Mouse (Mus musculus): ENCODE data around the gene Stk35. TPM values are rescaled to one million over a fixed set of nuclear protein-coding genes. Genes with fewer than 3 reads are reported as not detected.
A peak's percentile ranks its signal among the peaks of the same experiment; 100 is the strongest.

The Stk35 gene
- polyA plus RNA-seq, 1 experiment from 2014 or later = 7.2 TPM

- Histone ChIP-seq H3K27ac (no peak overlapping the region), H3K27me3 (ENCODE audit: insufficient read depth, low read length) (no peaks in the 10 kb centered on the region), H3K9ac (ENCODE audit: low read depth, low read length) (no peak overlapping the region), H3K36me3 (ENCODE audit: insufficient read depth, low read length) (no peaks in the 10 kb centered on the region), H3K4me1 (replicated peaks; ENCODE audit: insufficient read depth, low read length) (no peaks in the 10 kb centered on the region), H3K4me2 (ENCODE audit: low read length) (no peak overlapping the region), H3K9me3 (replicated peaks; ENCODE audit: low read length) (no peaks in the 10 kb centered on the region), H3K4me3 (replicated peaks; ENCODE audit: low read depth, low read length) (no peak overlapping the region)
- DNase-seq (ENCODE audit: low spot score) (peak; percentile 48), ATAC-seq (replicated peaks; ENCODE audit: low FRiP score, low read depth) (peak; percentile 21; the same call in 1 of the 2 replicates)
- peak; percentile 76 for TF ChIP-seq CTCF (IDR thresholded peaks at IDR 0.05; ENCODE audit: low read depth)
- 32% methylated on average over 3 of the region's 3 CpGs for WGBS
Observed at GRCm38 (mm10) chr2:129879817-129880216, 79.5 kb downstream of the Stk35 start.

DNA sequence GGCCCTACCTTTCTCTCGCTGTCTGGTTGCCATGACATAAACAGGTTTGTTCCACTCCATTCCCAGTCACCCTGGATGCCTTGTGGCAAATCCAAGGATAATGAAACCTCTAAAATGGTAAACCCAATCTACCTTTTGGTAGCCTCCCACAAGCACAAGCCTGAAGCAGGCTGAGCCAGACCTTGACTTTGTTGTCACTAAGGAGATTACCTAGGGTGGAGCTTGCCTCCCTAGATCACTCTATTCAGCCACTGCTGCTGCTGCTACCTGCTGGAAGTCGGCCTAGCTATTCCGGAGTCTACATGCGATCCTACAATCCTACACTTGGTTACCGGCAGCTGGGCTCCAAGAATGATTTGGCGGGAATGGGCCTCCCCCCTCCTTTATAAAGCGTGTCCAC lies 79.9 kb downstream of the Stk35 start:
- H3K27me3 ChIP-seq (ENCODE audit: insufficient read depth, low read length) = no peaks in the 10 kb centered on the region
- ATAC-seq (replicated peaks; ENCODE audit: low FRiP score, low read depth) (no peak), DNase-seq (ENCODE audit: low spot score) (no peak)
- no peak overlapping the region for H3K27ac ChIP-seq
- H3K9ac ChIP-seq (ENCODE audit: low read depth, low read length) = no peak overlapping the region
- TF ChIP-seq CTCF (IDR thresholded peaks at IDR 0.05; ENCODE audit: low read depth) = no peak
- H3K9me3 ChIP-seq (replicated peaks; ENCODE audit: low read length) = no peaks in the 10 kb centered on the region
- no peaks in the 10 kb centered on the region for H3K4me1 ChIP-seq (replicated peaks; ENCODE audit: insufficient read depth, low read length)
- WGBS = 92% methylated on average over 7 of the region's 7 CpGs
- no peak overlapping the region for H3K4me2 ChIP-seq (ENCODE audit: low read length)
- H3K4me3 ChIP-seq (replicated peaks; ENCODE audit: low read depth, low read length) = no peak overlapping the region
- H3K36me3 ChIP-seq (ENCODE audit: insufficient read depth, low read length) = no peaks in the 10 kb centered on the region

DNA sequence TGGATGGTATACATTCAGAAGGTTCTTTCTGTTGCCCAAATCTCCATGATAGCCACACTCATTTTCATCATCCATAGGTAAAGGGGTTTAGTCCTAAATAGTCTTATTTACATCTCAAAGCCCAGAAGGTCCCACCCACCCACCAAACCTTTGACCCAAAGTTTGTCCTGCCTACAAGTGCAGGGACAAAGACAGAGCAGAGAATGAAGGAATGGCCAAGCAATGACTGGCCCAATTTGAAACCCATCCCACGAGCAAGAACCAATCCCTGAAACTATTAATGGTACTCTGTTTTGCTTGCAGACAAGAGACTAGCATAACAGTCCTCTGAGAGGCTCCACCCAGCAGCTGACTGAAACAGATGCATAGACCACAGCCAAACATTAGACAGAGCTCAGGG lies 81.6 kb downstream of the Stk35 start:
- ATAC-seq (replicated peaks; ENCODE audit: low FRiP score, low read depth) (no peak), DNase-seq (ENCODE audit: low spot score) (no peak)
- Histone ChIP-seq H3K27ac (no peak overlapping the region), H3K27me3 (ENCODE audit: insufficient read depth, low read length) (no peaks in the 10 kb centered on the region), H3K9me3 (replicated peaks; ENCODE audit: low read length) (no peaks in the 10 kb centered on the region), H3K4me3 (replicated peaks; ENCODE audit: low read depth, low read length) (no peak overlapping the region), H3K4me2 (ENCODE audit: low read length) (no peak overlapping the region), H3K36me3 (ENCODE audit: insufficient read depth, low read length) (no peaks in the 10 kb centered on the region), H3K4me1 (replicated peaks; ENCODE audit: insufficient read depth, low read length) (no peaks in the 10 kb centered on the region), H3K9ac (ENCODE audit: low read depth, low read length) (no peak overlapping the region)
- WGBS = 76% methylated on average over 1 of the region's 1 CpGs
- no peak for TF ChIP-seq CTCF (IDR thresholded peaks at IDR 0.05; ENCODE audit: low read depth)

Other genes starting within 250 kb of the Stk35 start
- 22.5 and 25.5 TPM in 2 replicates for gene Sirpa, start 207.7 kb upstream of the Stk35 start, polyA plus RNA-seq (2015; fragmentation: Nextera tagmentation; extraction: Ambion mirVana)
- gene Pdyn, start 100.7 kb upstream of the Stk35 start, polyA plus RNA-seq (2015; fragmentation: Nextera tagmentation; extraction: Ambion mirVana) = 0.41 and 0.48 TPM in 2 replicates
- gene Tgm3, start 211.8 kb downstream of the Stk35 start, polyA plus RNA-seq (2015; fragmentation: Nextera tagmentation; extraction: Ambion mirVana) = not detected in 2 replicates

Measured in kidney, postnatal 0 days (tissue).